Mouse (Mus musculus) lung, embryonic 16.5 days (tissue): ENCODE measurements around the gene Lmtk2. TPM values are rescaled to one million over a fixed set of nuclear protein-coding genes. Genes with fewer than 3 reads are reported as not detected.

Experiments
- ATAC-seq: fragments of 200-750 bp; cut with Nextera tagmentation; 2 replicates; pipeline ENCODE4 v1.8.0; 2017; ENCODE audit warnings: low read depth, mild to moderate bottlenecking, moderate library complexity
- H3K27ac ChIP-seq: fragments of 300-500 bp; sonication (generic); 2 replicates; pipeline ENCODE4 v1.5.1; 2014; ENCODE audit warnings: mild to moderate bottlenecking, control low read depth, low read length
- H3K27me3 ChIP-seq: fragments of 300-500 bp; sonication (generic); 2 replicates; pipeline ENCODE4 v1.6.1; 2014; ENCODE audit warnings: low read depth, low read length, mixed read lengths; ENCODE audit not compliant: control insufficient read depth, insufficient read depth
- H3K36me3 ChIP-seq: fragments of 300-500 bp; sonication (generic); 2 replicates; pipeline ENCODE4 v1.6.1; 2014; ENCODE audit warnings: low read length; ENCODE audit not compliant: control insufficient read depth, insufficient read depth
- H3K4me1 ChIP-seq: fragments of 300-500 bp; sonication (generic); replicated peaks from 2 replicates; pipeline ENCODE4 v1.6.1; 2014; ENCODE audit warnings: low read length, mixed read lengths; ENCODE audit not compliant: control insufficient read depth, insufficient read depth
- H3K4me2 ChIP-seq: fragments of 300-500 bp; sonication (generic); 2 replicates; pipeline ENCODE4 v1.6.1; 2014; ENCODE audit warnings: low read depth, low read length, control low read depth
- H3K4me3 ChIP-seq: fragments of 300-500 bp; sonication (generic); 2 replicates; pipeline ENCODE4 v1.5.1; 2014; ENCODE audit warnings: mild to moderate bottlenecking, low read length, control low read depth
- H3K9ac ChIP-seq: fragments of 300-500 bp; sonication (generic); 2 replicates; pipeline ENCODE4 v1.6.1; 2014; ENCODE audit warnings: low read length, control low read depth
- H3K9me3 ChIP-seq: fragments of 300-500 bp; sonication (generic); 2 replicates; pipeline ENCODE4 v1.6.1; 2016; ENCODE audit warnings: low read length; ENCODE audit not compliant: control insufficient read depth
- WGBS: fragments of 180-500 bp; shearing (Covaris S2); extraction: QIAGEN DNeasy Blood & Tissue Kit; methylation state at CpG from one replicate; pipeline ENCODE4 v1.1.7; 2014; 5-methylcytosine and 5-hydroxymethylcytosine counted together
- polyA plus RNA-seq: library from polyadenylated mRNA; unstranded; fragments of >200 nt; fragmentation: Nextera tagmentation; extraction: Ambion mirVana; gene quantifications from 2 replicates; pipeline ENCODE4 v1.2.1, GENCODE M21; 2015

Gene Lmtk2
- polyA plus RNA-seq, 1 experiment from 2014 or later, result 3.7 TPM

DNA sequence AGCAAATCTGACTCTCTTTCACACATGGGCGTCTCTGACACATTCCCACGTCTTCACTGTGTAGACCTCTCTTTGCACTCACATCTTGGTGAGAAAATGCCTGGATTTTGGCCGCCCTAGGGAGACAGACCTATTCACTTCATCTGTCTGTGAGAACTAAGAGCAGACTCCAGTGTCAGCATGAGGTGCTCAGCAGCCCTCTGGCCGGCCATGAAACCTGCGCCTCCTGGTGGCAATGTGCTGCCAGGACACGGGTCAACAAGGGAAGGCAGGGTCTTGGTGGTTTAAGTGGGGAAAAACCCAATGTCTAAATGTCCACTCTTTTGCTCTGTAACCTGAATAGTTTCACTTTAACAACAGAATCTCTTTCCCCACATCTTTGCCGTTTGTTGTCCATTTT lies 114.2 kb downstream of the Lmtk2 start:
- peaks cover 14% of the 10 kb centered on the region; the same call in 1 of the 2 replicates for H3K36me3 ChIP-seq

DNA sequence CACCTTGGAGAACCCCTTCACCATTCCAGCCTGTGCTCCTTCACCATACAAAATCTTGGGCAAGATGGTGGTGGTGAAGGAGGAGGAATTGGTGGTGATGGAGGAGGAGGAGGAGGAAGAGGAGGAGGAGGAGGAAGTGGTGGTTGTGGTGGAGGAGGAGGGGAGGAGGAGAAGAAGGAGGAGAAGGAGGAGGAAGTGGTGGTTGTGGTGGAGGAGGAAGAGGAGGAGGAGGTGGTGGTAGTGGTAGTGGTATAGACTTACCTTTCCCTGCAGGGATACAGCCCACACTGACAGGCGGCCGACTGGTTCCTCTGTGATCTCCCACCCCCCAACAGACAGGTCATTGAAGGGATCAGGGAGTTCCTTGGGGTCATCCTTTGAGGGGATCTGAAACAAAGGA lies 115.8 kb downstream of the Lmtk2 start:
- Histone ChIP-seq H3K9ac (no peak overlapping the region), H3K27ac (no peak overlapping the region), H3K4me3 (no peak overlapping the region), H3K4me1 (no peaks in the 10 kb centered on the region), H3K36me3 (peaks cover 6% of the 10 kb centered on the region; the same call in 1 of the 2 replicates), H3K4me2 (no peak overlapping the region), H3K9me3 (no peaks in the 10 kb centered on the region), H3K27me3 (no peaks in the 10 kb centered on the region)
- WGBS, result 87% methylated on average over 2 of the region's 2 CpGs
- ATAC-seq, result no peak

More for the DNA sequence above, 114.2 kb downstream of the Lmtk2 start:
- no peaks in the 10 kb centered on the region for H3K27me3 ChIP-seq
- H3K4me2 ChIP-seq, result no peak overlapping the region
- H3K4me1 ChIP-seq, result no peaks in the 10 kb centered on the region
- H3K9me3 ChIP-seq, result no peaks in the 10 kb centered on the region
- no peak overlapping the region for H3K27ac ChIP-seq
- H3K9ac ChIP-seq, result no peak overlapping the region
- WGBS, result 24% methylated on average over 7 of the region's 7 CpGs
- H3K4me3 ChIP-seq, result no peak overlapping the region
- peak; percentile 42; the same call in 1 of the 2 replicates for ATAC-seq

DNA sequence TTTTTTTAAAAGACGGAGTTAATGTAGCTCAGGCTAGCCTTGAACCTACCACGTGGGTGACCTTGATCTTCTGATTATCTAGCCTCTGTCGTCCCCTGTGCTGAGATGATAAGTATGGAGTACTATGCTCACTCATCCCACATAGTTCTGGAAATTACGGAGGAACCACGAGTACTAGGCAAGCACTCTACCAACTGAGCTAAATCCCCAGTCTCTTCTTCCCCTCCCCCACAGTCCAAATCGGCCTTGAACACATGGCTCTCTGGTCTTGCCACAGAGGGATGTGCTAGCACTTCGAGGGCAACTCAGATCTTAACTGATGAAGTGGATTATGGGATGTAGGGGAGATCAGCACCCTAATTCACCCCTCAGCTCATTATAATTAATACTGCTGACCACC lies 117.8 kb downstream of the Lmtk2 start:
- Histone ChIP-seq H3K27me3 (no peaks in the 10 kb centered on the region), H3K9ac (no peak overlapping the region), H3K4me1 (peaks cover 9% of the 10 kb centered on the region), H3K36me3 (peaks cover 6% of the 10 kb centered on the region; the same call in 1 of the 2 replicates), H3K27ac (no peak overlapping the region), H3K9me3 (no peaks in the 10 kb centered on the region), H3K4me3 (no peak overlapping the region), H3K4me2 (no peak overlapping the region)
- no peak for ATAC-seq
- WGBS, result 86% methylated on average over 7 of the region's 7 CpGs

DNA sequence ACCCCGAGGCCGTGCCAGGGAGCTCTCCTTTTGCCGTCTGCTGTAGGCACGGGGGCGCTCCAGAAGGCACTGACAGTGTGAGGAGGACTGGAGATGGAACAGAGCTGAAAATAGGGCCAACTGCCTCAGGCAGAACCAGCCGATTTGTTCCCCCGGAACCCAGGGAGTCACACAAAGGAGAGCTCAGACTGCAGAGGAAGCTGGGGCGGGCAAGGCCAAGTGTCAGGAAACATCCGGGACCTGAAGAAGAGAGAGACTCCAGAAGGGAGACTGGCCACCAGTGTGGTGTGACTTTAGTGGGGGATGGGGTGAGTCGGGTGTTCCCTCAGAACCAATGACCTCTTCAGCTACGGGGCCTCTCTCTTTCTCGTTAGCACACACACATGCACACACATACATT lies 119.1 kb downstream of the Lmtk2 start:
- H3K27ac ChIP-seq, result 0 out of 2 replicates have a peak overlapping the region, but pooled peaks have one; percentile 37
- ATAC-seq, result no peak

DNA sequence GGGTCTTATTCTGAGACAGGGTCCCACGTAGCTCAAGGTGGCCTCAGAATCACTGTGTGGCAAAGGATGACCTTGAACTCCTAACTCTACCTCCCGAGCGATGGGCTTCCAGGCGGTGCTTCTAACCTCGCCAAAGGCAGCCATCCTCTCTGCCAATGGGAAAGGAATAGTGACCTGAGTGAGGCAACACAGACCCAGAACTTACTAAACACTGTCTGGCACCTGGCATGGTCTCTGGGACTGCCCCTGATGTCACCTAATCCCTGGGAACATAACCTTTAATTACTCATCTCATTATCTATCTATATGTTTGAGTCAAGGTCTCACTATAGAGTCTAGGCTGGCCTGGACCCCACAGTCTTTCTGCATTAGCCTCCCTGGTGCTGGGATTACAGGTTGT lies 119.7 kb downstream of the Lmtk2 start:
- H3K27me3 ChIP-seq, result no peaks in the 10 kb centered on the region
- H3K4me1 ChIP-seq, result peaks cover 11% of the 10 kb centered on the region
- H3K9ac ChIP-seq, result no peak overlapping the region
- 0 out of 2 replicates have a peak, but pooled peaks cover 2% of the 10 kb centered on the region for H3K36me3 ChIP-seq
- no peak overlapping the region for H3K4me2 ChIP-seq
- no peak overlapping the region for H3K4me3 ChIP-seq
- WGBS, result 91% methylated on average over 5 of the region's 5 CpGs
- no peak overlapping the region for H3K27ac ChIP-seq
- no peaks in the 10 kb centered on the region for H3K9me3 ChIP-seq
- ATAC-seq, result no peak

More for the DNA sequence above, 119.1 kb downstream of the Lmtk2 start:
- Histone ChIP-seq H3K4me2 (no peak overlapping the region), H3K36me3 (0 out of 2 replicates have a peak, but pooled peaks cover 2% of the 10 kb centered on the region), H3K4me3 (no peak overlapping the region), H3K9me3 (no peaks in the 10 kb centered on the region), H3K4me1 (peaks cover 11% of the 10 kb centered on the region), H3K9ac (no peak overlapping the region), H3K27me3 (no peaks in the 10 kb centered on the region)
- WGBS, result 73% methylated on average over 12 of the region's 12 CpGs

DNA sequence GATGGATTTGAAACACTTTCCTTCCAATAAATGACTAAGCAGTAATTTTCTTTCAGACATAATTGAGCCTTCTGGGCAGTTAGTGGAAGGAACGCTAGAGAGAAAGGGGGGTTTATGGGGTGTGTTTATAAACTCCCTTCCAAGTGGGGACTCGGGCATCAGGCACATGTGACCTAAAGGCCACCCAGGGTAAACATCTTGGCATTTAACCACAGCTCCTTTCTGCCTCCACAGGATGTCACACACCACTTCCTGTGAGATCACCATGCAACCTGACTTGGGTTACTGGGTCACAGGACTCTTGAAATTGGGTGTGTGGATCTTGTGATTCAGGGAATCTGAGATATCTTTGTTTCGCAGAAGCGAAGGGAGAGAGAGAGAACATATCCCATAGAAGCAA lies 121.1 kb downstream of the Lmtk2 start:
- Histone ChIP-seq H3K4me2 (no peak overlapping the region; the same call in 1 of the 2 replicates), H3K27ac (no peak overlapping the region), H3K9ac (no peak overlapping the region), H3K36me3 (0 out of 2 replicates have a peak, but pooled peaks cover 2% of the 10 kb centered on the region), H3K4me1 (peaks cover 11% of the 10 kb centered on the region), H3K9me3 (no peaks in the 10 kb centered on the region), H3K27me3 (no peaks in the 10 kb centered on the region), H3K4me3 (no peak overlapping the region)
- 56% methylated on average over 4 of the region's 4 CpGs for WGBS
- ATAC-seq, result no peak

DNA sequence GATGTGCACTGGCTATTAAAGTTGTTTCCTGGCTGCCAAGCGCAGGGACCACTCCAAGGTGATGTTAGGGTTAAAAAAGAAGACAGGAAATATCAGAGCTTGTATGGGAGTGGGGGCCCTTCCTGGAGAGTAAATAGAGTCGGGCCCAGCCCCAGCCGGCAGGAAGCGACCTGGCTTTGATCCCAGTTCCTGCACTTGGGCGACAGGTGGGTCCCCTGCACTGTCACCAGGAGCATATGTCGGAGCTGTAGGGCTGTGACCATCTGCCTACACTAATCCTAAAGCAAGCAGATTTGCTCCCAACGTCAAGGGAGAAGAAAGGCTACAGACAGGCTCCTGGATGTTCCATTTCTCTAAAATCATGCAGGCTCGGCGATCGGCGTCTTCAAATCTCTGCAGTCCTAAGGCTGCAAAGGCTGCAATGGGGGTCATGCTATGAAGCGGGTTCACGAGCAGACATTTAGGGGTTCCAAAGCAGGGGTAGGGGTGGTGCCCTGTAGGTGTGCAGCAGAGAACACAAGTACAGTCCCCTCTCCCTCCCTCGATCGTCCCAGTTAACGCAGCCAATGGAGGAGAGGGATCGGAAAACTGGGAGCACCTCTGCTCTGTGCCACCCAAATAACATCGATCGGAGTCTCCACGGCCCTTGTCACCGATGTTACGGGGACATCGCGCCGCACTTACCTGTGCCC lies 122.7 kb downstream of the Lmtk2 start:
- Histone ChIP-seq H3K9ac (peak overlapping the region; percentile 84), H3K9me3 (no peaks in the 10 kb centered on the region), H3K36me3 (no peaks in the 10 kb centered on the region), H3K4me3 (peak overlapping the region; percentile 89), H3K27ac (peak overlapping the region; percentile 84), H3K4me2 (peak overlapping the region; percentile 84), H3K27me3 (no peaks in the 10 kb centered on the region), H3K4me1 (peaks cover 11% of the 10 kb centered on the region)
- peak; percentile 64 for ATAC-seq
- under 1% methylated on average over 25 of the region's 25 CpGs for WGBS

DNA sequence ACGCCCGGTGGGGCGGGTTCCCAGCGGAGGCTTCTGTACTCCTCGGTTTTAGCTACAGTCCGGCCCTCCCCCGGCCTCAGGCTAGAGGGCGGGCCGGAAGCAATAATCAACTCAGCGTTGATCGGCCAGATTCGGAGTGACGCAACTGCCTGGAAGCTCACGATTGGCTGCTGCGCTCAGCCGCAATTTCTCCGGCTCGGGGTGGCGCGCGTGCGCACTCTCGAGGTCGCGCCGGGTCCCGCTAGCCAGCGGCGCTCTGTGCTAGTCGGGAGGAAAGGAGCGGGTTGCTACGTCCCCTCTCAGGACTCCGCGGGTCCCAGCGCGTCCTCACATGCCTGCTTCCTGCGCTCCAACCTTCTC lies 123.2 kb downstream of the Lmtk2 start, which contains the start of gene Tecpr1:
TSS of gene Tecpr1 (minus strand) at position 113 of the 360 bp plus-strand sequence.
- Histone ChIP-seq H3K27ac (peak within 1 kb of the TSS; percentile 84), H3K9ac (peak within 1 kb of the TSS; percentile 84), H3K9me3 (no peaks in the 10 kb centered on the region), H3K4me1 (peaks cover 11% of the 10 kb centered on the region), H3K27me3 (no peaks in the 10 kb centered on the region), H3K4me2 (peak within 1 kb of the TSS; percentile 84), H3K4me3 (peak within 1 kb of the TSS; percentile 89), H3K36me3 (no peaks in the 10 kb centered on the region)
- peak; percentile 98 for ATAC-seq
- 0% methylated on average over 37 of the region's 37 CpGs for WGBS

DNA sequence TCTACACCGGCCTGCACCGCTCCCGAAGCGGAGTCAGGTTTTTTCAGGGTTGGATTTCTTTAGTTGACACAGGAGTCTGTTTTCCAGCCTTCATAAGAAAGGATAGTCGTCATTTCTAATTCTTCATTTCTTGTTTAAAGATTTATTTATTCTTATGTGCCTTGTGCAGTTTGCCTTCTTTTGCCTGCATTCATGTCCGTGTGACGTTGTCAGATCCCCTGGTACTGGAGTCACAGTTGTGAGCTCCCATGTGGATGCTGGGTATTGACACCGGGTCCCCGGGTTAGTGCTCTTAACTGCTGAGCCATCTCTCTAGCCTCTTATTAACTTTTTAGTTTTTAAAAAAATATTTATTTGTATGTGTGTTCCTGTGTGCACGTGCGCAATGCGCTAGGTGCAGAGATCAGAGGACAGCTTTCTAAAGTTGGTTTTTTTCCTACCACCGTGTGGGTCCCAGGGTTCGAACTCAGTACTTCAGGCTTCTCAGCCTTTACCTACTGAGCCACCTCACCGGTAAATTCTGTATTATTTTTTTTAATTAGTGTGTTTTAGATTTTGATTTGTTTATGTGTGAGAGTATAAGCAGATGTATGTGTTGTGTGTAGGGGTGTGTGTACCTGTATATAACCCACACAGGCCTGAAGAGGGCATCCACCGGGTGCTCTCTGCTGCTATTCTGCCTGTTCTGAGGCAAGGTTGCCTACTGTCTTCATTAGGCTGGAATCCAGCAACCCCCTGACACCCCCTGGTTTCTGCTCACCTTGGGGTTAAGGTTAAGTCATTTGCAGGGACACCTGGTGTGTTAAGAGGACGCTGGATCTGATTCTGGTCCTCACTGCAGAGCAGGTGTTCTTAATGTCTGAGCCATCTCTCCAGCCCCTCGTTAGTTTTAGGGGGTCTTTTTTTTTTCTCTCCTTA lies 123.9 kb downstream of the Lmtk2 start:
- 23% methylated on average over 18 of the region's 18 CpGs for WGBS
- H3K9ac ChIP-seq, result peak overlapping the region; percentile 84
- H3K27ac ChIP-seq, result peak overlapping the region; percentile 84
- H3K36me3 ChIP-seq, result no peaks in the 10 kb centered on the region
- no peak for ATAC-seq
- H3K9me3 ChIP-seq, result no peaks in the 10 kb centered on the region
- H3K4me1 ChIP-seq, result peaks cover 11% of the 10 kb centered on the region
- H3K4me3 ChIP-seq, result peak overlapping the region; percentile 89
- peak overlapping the region; percentile 84 for H3K4me2 ChIP-seq
- no peaks in the 10 kb centered on the region for H3K27me3 ChIP-seq
